Mouse (Mus musculus): ENCODE results near the gene Syngr3. TPM values are rescaled to one million over a fixed set of nuclear protein-coding genes. Genes with fewer than 3 reads are reported as not detected.

The Syngr3 gene
- polyA plus RNA-seq, 1 experiment from 2014 or later = 27.8 TPM

GRCm38 (mm10) chr17:24648731-24649377, 40.9 kb downstream of the Syngr3 start:
- peak overlapping the region; percentile 99 for H3K4me2 ChIP-seq
- H3K9ac ChIP-seq = 0 out of 2 replicates have a peak overlapping the region, but pooled peaks have one; percentile 81
- 85% methylated on average over 9 of the region's 10 CpGs for WGBS
- ATAC-seq (ENCODE audit: low FRiP score) = no peak
- H3K4me3 ChIP-seq (replicated peaks) = no peak overlapping the region
- no peak overlapping the region for H3K27ac ChIP-seq
- H3K9me3 ChIP-seq = no peaks in the 10 kb centered on the region
- peaks cover 50% of the 10 kb centered on the region for H3K27me3 ChIP-seq
- peaks cover 10% of the 10 kb centered on the region for H3K4me1 ChIP-seq
- H3K36me3 ChIP-seq (replicated peaks) = no peaks in the 10 kb centered on the region

- Histone ChIP-seq H3K9me3 (no peaks in the 10 kb centered on the region), H3K4me2 (no peak overlapping the region), H3K4me1 (peaks cover 10% of the 10 kb centered on the region), H3K9ac (no peak overlapping the region), H3K4me3 (replicated peaks) (no peak overlapping the region), H3K27me3 (peaks cover 44% of the 10 kb centered on the region), H3K36me3 (replicated peaks) (no peaks in the 10 kb centered on the region), H3K27ac (no peak overlapping the region)
- no peak for ATAC-seq (ENCODE audit: low FRiP score)
- WGBS = 82% methylated on average over 11 of the region's 11 CpGs
Observed at GRCm38 (mm10) chr17:24647493-24647892, 42.3 kb downstream of the Syngr3 start.

- no peak overlapping the region for H3K9ac ChIP-seq
- H3K4me2 ChIP-seq = no peak overlapping the region
- no peaks in the 10 kb centered on the region for H3K9me3 ChIP-seq
- WGBS = 92% methylated on average over 4 of the region's 4 CpGs
- H3K4me3 ChIP-seq (replicated peaks) = no peak overlapping the region
- peaks cover 33% of the 10 kb centered on the region for H3K27me3 ChIP-seq
- no peak for ATAC-seq (ENCODE audit: low FRiP score)
- H3K27ac ChIP-seq = no peak overlapping the region
- no peaks in the 10 kb centered on the region for H3K36me3 ChIP-seq (replicated peaks)
- H3K4me1 ChIP-seq = peaks cover 10% of the 10 kb centered on the region
Observed at GRCm38 (mm10) chr17:24646381-24646780, 43.4 kb downstream of the Syngr3 start.

DNA sequence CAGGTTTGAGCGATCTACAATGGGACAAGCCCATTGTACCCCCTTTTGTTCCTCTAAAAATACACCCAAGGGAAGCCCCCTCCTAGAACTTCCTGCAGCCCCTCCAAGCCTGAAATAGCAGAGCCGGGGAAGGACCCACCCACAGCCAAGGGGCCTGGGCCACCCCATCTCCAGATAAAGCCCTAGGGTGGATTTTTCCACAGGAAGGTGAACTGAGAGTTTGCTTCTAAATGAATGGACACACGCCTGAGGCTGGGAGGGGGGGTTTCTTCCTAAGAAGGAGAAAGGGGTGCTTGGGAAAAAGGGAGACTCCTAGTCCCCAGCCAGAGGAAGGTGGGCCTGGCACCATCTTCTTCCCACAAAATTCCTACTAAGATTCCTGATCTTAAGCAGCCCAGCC, 43.8 kb downstream of the Syngr3 start:
- no peak overlapping the region for H3K4me2 ChIP-seq
- H3K27ac ChIP-seq = no peak overlapping the region
- H3K4me1 ChIP-seq = peaks cover 10% of the 10 kb centered on the region
- no peaks in the 10 kb centered on the region for H3K9me3 ChIP-seq
- ATAC-seq (ENCODE audit: low FRiP score) = no peak
- 72% methylated on average over 3 of the region's 3 CpGs for WGBS
- H3K27me3 ChIP-seq = peaks cover 28% of the 10 kb centered on the region
- H3K36me3 ChIP-seq (replicated peaks) = no peaks in the 10 kb centered on the region
- no peak overlapping the region for H3K4me3 ChIP-seq (replicated peaks)
- no peak overlapping the region for H3K9ac ChIP-seq

DNA sequence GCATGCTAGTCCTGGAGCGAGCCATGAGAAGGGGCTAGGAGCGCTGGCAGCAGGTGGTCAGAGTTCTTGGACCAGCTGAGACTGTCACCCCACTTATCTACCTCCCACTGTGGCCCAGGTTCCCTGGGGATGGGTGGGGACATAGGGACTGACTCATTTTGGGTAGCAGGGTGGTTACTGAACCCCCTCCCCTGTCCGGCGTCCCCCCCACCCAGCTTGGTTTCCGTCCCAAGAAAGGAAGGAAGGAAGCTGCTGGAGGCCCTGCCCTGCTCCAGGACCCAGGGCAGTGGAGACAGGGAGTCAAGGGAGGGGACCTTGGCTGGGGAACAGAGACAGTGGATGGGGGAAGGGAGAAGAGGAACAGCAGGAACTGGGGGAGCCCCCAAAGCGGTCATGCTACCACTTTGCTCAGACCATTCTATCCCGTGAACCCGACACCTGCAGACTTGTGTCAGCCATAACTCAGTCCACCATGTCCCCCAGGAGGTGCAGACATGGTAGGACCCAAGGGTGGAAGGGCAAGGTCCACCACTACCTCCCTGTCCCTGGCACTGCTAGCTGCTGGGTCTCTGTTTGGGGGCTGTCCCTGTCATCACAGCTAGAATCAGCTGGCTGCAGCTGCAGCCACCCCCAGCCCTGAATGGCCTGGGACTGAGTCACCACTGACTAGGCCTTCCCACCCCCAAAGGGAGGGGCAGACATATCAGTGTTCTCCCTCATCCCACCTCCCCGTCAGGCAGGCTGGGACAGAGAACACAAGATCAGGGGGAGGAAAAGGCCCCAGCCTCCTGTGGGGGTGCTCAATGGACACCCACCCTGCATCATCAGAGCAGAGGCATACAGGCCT, 44.7 kb downstream of the Syngr3 start:
- H3K4me3 ChIP-seq (replicated peaks) = no peak overlapping the region
- H3K4me1 ChIP-seq = peaks cover 8% of the 10 kb centered on the region
- H3K9me3 ChIP-seq = no peaks in the 10 kb centered on the region
- ATAC-seq (ENCODE audit: low FRiP score) = no peak
- peaks cover 20% of the 10 kb centered on the region for H3K27me3 ChIP-seq
- WGBS = 80% methylated on average over 9 of the region's 9 CpGs
- no peak overlapping the region for H3K4me2 ChIP-seq
- no peaks in the 10 kb centered on the region for H3K36me3 ChIP-seq (replicated peaks)
- H3K9ac ChIP-seq = no peak overlapping the region
- H3K27ac ChIP-seq = 0 out of 2 replicates have a peak overlapping the region, but pooled peaks have one; percentile 21

GRCm38 (mm10) chr17:24644030-24644715, 45.6 kb downstream of the Syngr3 start:
- H3K36me3 ChIP-seq (replicated peaks) = no peaks in the 10 kb centered on the region
- H3K4me2 ChIP-seq = no peak overlapping the region
- no peak for ATAC-seq (ENCODE audit: low FRiP score)
- H3K27me3 ChIP-seq = peaks cover 11% of the 10 kb centered on the region
- 66% methylated on average over 7 of the region's 7 CpGs for WGBS
- H3K27ac ChIP-seq = peak overlapping the region; percentile 21; the same call in 1 of the 2 replicates
- H3K4me3 ChIP-seq (replicated peaks) = no peak overlapping the region
- no peaks in the 10 kb centered on the region for H3K4me1 ChIP-seq
- H3K9me3 ChIP-seq = no peaks in the 10 kb centered on the region
- H3K9ac ChIP-seq = no peak overlapping the region

- Histone ChIP-seq H3K9ac (no peak overlapping the region), H3K4me3 (replicated peaks) (no peak overlapping the region), H3K27me3 (no peaks in the 10 kb centered on the region), H3K36me3 (replicated peaks) (0 out of 2 replicates have a peak, but pooled peaks cover 7% of the 10 kb centered on the region), H3K4me1 (no peaks in the 10 kb centered on the region), H3K27ac (no peak overlapping the region), H3K4me2 (no peak overlapping the region; the same call in 1 of the 2 replicates), H3K9me3 (no peaks in the 10 kb centered on the region)
- ATAC-seq (ENCODE audit: low FRiP score) = no peak
- 77% methylated on average over 6 of the region's 6 CpGs for WGBS
Observed at GRCm38 (mm10) chr17:24642791-24643343, 46.9 kb downstream of the Syngr3 start.

DNA sequence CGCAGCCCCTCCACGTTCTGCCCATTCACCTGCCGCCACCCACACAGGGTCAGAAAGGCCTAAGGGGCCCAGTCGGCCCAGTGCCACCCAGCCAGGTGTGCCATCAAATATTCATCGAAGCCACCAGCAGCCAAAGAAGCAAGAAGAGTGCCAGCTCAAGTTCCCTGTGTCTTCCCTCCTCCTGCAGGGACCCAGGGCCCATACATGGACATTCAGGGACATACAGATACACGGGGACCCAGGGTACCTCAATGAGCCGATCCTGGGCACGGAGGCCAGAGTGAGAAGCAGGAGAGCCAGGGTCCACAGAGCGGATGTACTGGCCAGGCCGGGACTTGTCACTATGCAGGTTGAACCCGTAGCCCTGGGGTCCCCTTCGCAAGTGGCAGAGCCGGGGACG, 47.8 kb downstream of the Syngr3 start:
- no peak overlapping the region for H3K4me2 ChIP-seq
- H3K9ac ChIP-seq = no peak overlapping the region
- WGBS = 92% methylated on average over 14 of the region's 14 CpGs
- H3K27ac ChIP-seq = no peak overlapping the region
- no peaks in the 10 kb centered on the region for H3K9me3 ChIP-seq
- H3K4me1 ChIP-seq = no peaks in the 10 kb centered on the region
- 0 out of 2 replicates have a peak, but pooled peaks cover 7% of the 10 kb centered on the region for H3K36me3 ChIP-seq (replicated peaks)
- no peaks in the 10 kb centered on the region for H3K27me3 ChIP-seq
- H3K4me3 ChIP-seq (replicated peaks) = no peak overlapping the region
- ATAC-seq (ENCODE audit: low FRiP score) = no peak

DNA sequence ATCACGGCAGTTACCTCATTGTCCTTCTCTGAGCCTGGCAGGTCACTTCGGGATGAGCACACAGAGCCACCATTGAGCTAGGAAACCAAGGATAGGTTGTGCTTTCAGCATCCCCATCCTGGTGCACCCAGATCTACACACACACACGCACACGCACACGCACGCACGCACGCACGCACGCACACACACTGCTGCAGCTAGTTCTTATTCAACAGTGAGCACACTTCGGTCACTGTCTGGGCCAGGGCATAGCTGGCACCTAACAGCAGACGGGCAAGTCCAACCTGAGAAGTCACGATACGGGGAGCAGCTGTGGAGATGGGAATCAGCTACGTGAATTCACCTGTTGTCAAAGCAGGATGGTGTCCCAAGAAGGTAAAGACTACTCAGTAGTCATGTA, 49.2 kb downstream of the Syngr3 start:
- WGBS = 93% methylated on average over 15 of the region's 15 CpGs

DNA sequence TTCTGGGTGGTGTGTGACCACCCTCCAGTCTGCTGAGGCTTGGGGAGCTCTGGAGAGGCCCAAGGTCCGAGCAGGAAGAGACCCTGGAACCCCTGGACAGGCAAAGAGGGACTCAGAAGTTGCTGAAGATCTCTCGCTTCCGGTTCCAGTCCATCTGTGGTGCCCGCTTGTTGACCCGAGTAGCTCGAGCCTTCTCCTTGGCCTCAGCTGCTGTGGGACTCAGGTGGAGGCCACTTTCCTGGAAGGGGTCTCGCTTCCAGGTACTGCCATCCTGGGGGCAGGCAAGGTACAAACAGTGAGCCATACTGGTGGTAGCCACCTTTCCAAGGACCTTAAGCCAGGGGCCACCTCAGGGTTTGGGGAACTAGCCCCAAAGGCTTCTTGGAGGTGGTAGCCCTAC, 49.6 kb downstream of the Syngr3 start:
- ATAC-seq (ENCODE audit: low FRiP score) = no peak
- WGBS = 91% methylated on average over 7 of the region's 7 CpGs

More for the DNA sequence above, 49.2 kb downstream of the Syngr3 start:
- no peak for ATAC-seq (ENCODE audit: low FRiP score)
- H3K4me2 ChIP-seq = no peak overlapping the region
- H3K27me3 ChIP-seq = no peaks in the 10 kb centered on the region
- no peaks in the 10 kb centered on the region for H3K4me1 ChIP-seq
- no peak overlapping the region for H3K9ac ChIP-seq
- no peak overlapping the region for H3K4me3 ChIP-seq (replicated peaks)
- no peak overlapping the region for H3K27ac ChIP-seq
- no peaks in the 10 kb centered on the region for H3K9me3 ChIP-seq
- 0 out of 2 replicates have a peak, but pooled peaks cover 7% of the 10 kb centered on the region for H3K36me3 ChIP-seq (replicated peaks)

DNA sequence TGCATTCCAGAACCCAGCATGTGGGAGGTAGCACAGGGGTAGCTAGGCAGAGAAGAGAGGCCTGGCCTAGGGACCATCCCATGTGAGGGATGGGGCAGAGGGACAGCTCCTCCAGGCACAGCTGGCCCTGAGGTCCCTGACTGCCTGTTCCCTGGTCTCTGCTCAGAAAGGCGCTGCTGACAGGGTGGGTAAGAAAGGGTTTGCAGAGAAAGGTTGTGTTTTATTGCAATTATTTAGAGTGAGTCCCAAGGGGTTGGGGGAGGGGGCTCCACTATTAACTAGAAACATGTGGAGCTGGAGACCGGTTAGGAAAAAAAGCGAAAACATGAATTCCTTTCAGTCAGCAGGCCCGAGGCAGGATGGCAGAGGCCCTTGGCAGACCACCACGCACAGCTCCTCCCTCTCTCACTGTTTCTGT, 50.2 kb downstream of the Syngr3 start:
- no peak overlapping the region for H3K4me2 ChIP-seq
- ATAC-seq (ENCODE audit: low FRiP score) = no peak
- no peak overlapping the region for H3K4me3 ChIP-seq (replicated peaks)
- WGBS = 78% methylated on average over 5 of the region's 5 CpGs
- peak overlapping the region; percentile 19; the same call in 1 of the 2 replicates for H3K27ac ChIP-seq
- H3K9ac ChIP-seq = no peak overlapping the region
- 0 out of 2 replicates have a peak, but pooled peaks cover 7% of the 10 kb centered on the region for H3K36me3 ChIP-seq (replicated peaks)
- no peaks in the 10 kb centered on the region for H3K9me3 ChIP-seq
- no peaks in the 10 kb centered on the region for H3K4me1 ChIP-seq
- H3K27me3 ChIP-seq = no peaks in the 10 kb centered on the region

More for the DNA sequence above, 49.6 kb downstream of the Syngr3 start:
- Histone ChIP-seq H3K9ac (no peak overlapping the region), H3K27ac (0 out of 2 replicates have a peak overlapping the region, but pooled peaks have one; percentile 19), H3K4me3 (replicated peaks) (no peak overlapping the region), H3K4me2 (no peak overlapping the region), H3K27me3 (no peaks in the 10 kb centered on the region), H3K36me3 (replicated peaks) (0 out of 2 replicates have a peak, but pooled peaks cover 7% of the 10 kb centered on the region), H3K4me1 (no peaks in the 10 kb centered on the region), H3K9me3 (no peaks in the 10 kb centered on the region)

DNA sequence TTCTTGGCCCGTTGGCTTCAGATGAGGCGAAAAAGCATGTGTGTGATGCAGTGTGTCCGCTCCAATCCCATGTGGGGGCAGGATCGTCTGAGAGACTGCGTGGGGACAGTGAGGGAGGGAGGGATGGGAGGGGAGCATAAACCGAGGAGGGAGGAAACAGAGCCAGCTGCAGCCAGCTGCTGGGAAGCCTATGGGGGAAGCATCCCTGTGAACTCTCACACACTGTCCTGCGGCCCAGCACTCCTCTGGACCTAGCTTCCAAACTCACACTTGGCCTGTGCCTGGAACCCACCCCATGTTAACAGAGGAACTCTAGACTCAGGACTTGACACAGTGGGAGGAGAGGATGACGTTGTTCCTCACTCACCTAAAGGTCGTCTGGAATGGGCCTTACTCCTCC, 50.9 kb downstream of the Syngr3 start:
- no peak for ATAC-seq (ENCODE audit: low FRiP score)
- 81% methylated on average over 9 of the region's 9 CpGs for WGBS
- H3K9me3 ChIP-seq = no peaks in the 10 kb centered on the region
- H3K27me3 ChIP-seq = no peaks in the 10 kb centered on the region
- no peak overlapping the region for H3K4me3 ChIP-seq (replicated peaks)
- H3K9ac ChIP-seq = no peak overlapping the region
- no peaks in the 10 kb centered on the region for H3K4me1 ChIP-seq
- H3K36me3 ChIP-seq (replicated peaks) = 0 out of 2 replicates have a peak, but pooled peaks cover 7% of the 10 kb centered on the region
- H3K4me2 ChIP-seq = no peak overlapping the region
- H3K27ac ChIP-seq = peak overlapping the region; percentile 9; the same call in 1 of the 2 replicates

Data from forebrain, embryonic 12.5 days (tissue).